Mouse (Mus musculus): ENCODE data around the gene Gm42421. TPM values are rescaled to one million over a fixed set of nuclear protein-coding genes. Genes with fewer than 3 reads are reported as not detected.

Gm42421 gene
- total RNA-seq, 2 experiments from 2014 or later, result not detected

DNA sequence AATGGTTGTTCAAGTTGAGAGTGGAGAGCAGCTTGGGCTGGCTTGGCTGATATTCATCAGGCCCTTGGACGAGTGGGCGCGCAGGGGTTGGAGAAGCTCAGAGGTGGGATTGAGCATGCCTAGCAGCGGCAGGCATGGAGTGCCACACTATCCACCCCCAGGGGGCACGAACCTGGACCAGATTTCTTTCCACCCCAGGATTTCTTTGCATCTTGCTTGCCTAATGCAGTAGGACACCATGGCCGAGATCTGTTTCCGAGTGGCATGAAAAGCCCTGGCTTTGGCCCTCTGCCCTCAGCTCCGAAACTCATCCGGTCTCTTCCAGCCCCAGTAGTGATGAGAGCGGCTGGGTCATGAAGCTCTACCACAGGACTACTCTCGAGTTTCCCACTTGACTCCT, 5.4 kb downstream of the Gm42421 start:
- intact Hi-C loops (cut with DNase I), result no loop called here

DNA sequence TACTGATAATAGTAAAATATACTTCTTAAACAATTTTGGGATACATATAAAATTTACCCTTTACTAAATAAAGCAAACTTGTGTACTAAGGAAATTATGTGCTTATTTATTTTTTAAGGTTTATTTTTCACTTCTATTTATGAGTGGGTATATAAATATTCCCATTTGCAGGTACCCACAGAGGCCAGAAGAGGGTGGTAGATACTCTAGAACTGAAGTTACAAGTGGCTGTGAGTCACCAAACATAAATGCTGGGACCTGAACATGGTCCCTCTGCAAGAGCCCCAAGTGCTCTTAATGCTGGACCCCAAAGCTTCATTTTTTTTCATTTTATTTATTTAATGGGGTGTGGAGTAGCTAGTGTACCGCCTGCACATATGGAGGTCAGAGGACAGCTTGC, 5.9 kb downstream of the Gm42421 start:
- intact Hi-C loops (cut with DNase I), result no loop called here

More for the DNA sequence above, 5.4 kb downstream of the Gm42421 start:
- no peak for DNase-seq

GRCm38 (mm10) chr5:143936156-143936555, 8.2 kb downstream of the Gm42421 start:
- intact Hi-C loops (cut with DNase I), result no loop called here
- no peak for DNase-seq

More for the DNA sequence above, 5.9 kb downstream of the Gm42421 start:
- no peak for DNase-seq

GRCm38 (mm10) chr5:143941588-143941987, 13.6 kb downstream of the Gm42421 start:
- intact Hi-C loops (cut with DNase I), result no loop called here
- no peak for DNase-seq

GRCm38 (mm10) chr5:143943231-143944125, 15.5 kb downstream of the Gm42421 start:
- DNase-seq, result no peak
- intact Hi-C loops (cut with DNase I), result no loop called here

GRCm38 (mm10) chr5:143948361-143948760, 20.4 kb downstream of the Gm42421 start:
- DNase-seq, result no peak
- intact Hi-C loops (cut with DNase I), result no loop called here

GRCm38 (mm10) chr5:143950016-143950415, 22.0 kb downstream of the Gm42421 start:
- intact Hi-C loops (cut with DNase I), result no loop called here
- DNase-seq, result no peak

- intact Hi-C loops (cut with DNase I), result no loop called here
- DNase-seq, result no peak
Measured at GRCm38 (mm10) chr5:143957101-143957500, 29.1 kb downstream of the Gm42421 start.

GRCm38 (mm10) chr5:143959551-143959950, 31.6 kb downstream of the Gm42421 start:
- no peak for DNase-seq
- intact Hi-C loops (cut with DNase I), result no loop called here

GRCm38 (mm10) chr5:143961176-143961575, 33.2 kb downstream of the Gm42421 start:
- intact Hi-C loops (cut with DNase I), result no loop called here
- DNase-seq, result no peak

DNA sequence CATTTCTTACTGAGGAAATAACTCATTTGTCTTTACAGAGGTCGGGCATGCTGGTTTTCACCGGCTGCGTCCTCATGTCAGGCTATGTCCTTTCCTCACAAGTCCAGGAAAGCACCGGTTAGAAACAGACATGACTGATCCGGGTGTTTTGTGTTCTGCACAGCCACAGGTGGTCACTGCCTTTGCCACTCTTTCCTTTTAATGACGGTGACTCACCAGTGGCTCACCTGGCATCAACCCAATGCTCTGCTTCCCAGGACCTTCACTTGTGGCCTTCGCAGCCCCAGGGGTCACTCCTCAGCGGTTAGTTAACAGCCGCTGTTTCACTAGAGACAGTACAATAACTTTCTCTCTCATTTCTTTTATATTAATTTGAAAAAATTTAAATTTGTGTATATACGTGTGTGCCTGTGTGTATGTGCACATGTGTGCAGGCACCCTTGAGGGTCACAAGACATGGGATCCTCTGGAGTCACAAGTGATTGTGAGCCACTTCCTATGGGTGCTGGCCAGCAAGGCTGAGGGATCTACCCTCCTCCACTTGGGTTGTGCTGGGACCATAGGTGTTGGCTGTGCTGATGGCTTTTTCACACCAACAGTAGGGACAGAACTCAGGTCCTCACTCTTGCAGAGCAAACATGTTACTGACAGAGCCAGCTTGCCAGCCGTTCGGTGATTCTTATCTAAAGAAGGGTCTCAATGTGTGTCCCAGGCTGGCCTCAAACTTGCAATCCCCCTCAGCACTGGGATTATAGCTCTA, 37.8 kb downstream of the Gm42421 start:
- intact Hi-C loops (cut with DNase I), result no loop called here
- DNase-seq, result no peak

DNA sequence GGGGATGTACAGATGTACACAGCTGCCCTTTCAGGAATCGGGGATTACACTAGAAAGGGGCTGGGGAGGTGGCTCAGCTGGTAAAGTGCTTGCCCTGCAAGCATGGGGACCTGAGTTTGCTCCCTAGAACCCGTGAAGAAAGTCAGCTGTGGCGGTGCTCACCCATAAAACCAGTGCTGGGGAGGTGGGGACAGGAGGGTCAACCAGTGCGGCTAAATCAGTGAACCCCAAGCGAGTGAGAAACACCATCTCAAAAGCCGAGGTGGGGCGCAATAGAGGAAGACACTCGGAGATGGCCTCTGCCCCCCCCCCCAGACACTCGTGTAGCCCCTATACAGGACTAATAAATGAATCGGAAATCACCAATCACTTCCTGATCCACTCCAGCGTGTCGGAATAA, 38.7 kb downstream of the Gm42421 start:
- no peak for DNase-seq
- intact Hi-C loops (cut with DNase I), result no loop called here

GRCm38 (mm10) chr5:143972628-143973027, 44.7 kb downstream of the Gm42421 start:
- DNase-seq, result no peak
- intact Hi-C loops (cut with DNase I), result no loop called here

GRCm38 (mm10) chr5:143974931-143975630, 47.1 kb downstream of the Gm42421 start:
- intact Hi-C loops (cut with DNase I), result loop anchor here (2.0 kb wide), 1 partner anchor 242 kb away; the partner anchor contains the start of gene Usp42
- peak; percentile 69 to 71 for DNase-seq

DNA sequence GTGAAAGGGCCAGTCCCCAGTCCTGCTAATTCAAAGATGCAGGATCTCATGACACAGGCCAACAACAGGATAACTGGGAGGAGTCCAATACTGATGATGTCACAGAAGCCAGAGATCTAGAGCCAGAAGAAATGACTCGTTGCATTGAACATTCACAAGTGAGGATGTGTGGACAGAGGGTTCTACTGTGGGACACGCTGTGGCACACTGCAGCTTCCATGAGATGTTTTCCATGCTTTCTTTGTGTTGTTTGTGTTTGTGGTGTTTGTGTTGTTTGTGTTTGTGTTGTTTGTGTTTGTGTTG, 47.6 kb downstream of the Gm42421 start:
- no peak for DNase-seq
- intact Hi-C loops (cut with DNase I), result loop anchor here (2.0 kb wide), 1 partner anchor 243 kb away; the partner anchor contains the start of gene Usp42

DNA sequence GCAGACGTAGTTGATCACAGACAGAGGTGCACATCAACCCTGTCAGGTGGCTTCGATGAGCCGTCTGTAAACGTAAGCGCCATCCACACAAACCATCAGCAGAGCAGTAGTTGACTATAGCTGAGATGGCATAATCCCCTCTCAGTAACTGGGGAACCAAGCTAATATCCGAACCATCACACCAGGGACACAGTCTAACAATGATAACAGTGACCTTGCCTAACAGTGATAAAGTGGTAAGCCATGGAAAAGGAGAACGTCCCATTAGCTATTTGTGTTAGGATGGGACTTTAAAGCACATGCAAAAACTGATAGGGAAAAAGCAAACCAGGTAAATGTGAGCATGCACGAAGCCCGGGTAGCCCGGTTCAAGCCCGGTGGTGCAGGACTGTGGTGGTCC, 48.3 kb downstream of the Gm42421 start:
- intact Hi-C loops (cut with DNase I), result no loop called here

GRCm38 (mm10) chr5:143976726-143977431, 48.9 kb downstream of the Gm42421 start:
- no peak for DNase-seq

More for the DNA sequence above, 48.3 kb downstream of the Gm42421 start:
- no peak for DNase-seq

GRCm38 (mm10) chr5:143980858-143981257, 52.9 kb downstream of the Gm42421 start:
- DNase-seq, result no peak
- intact Hi-C loops (cut with DNase I), result no loop called here

More at GRCm38 (mm10) chr5:143976726-143977431, 48.9 kb downstream of the Gm42421 start:
- intact Hi-C loops (cut with DNase I), result no loop called here

DNA sequence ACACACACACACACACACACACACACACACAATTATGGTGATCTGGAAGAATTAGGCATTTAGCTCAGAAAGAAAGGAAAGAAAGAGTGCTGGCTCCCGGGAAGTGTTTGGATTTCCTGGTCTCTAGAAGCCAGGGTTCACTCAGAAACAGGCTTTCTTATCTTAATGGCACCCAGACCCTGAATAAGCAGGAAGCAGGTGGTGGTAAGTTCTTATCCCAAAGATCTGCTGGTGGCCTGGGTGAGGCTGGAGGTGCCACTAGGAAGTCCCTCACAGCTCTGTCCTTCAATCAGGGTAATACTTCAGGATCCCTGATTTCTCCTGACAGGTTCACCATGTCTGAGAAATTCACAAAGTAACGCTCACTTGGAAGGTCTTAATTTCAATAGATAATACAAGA, 54.4 kb downstream of the Gm42421 start:
- no peak for DNase-seq
- intact Hi-C loops (cut with DNase I), result no loop called here

DNA sequence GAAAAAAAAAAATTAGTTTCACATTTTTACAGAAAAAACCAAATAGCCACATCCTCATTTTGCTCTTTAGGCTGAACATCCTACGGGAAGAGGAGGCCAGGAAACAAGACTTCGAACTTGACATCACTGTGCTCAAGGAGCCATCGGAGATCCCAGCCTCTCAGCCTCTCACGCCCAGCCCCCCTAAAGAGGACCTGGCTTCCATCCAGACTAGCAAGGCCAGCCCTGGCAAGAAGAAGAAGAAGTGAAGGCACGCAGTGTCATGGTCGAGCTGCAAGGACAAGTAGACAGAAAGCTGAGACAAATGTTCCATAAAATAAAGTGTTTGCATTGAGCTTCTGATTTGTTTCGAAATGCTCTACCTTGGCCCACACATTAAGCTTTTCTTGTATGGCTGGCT, 57.4 kb downstream of the Gm42421 start:
- DNase-seq, result no peak
- intact Hi-C loops (cut with DNase I), result no loop called here
